Mouse (Mus musculus) forebrain, embryonic 10.5 days (tissue): Measurements from ENCODE around the gene Cyp2c70. TPM values are rescaled to one million over a fixed set of nuclear protein-coding genes. Genes with fewer than 3 reads are reported as not detected.
"Not testable (repeated sequence)": the region's sequence is repeated elsewhere in the genome, so short reads cannot be mapped to it uniquely, and the experiment has no call there.

Experiments used
- DNase-seq: peaks from one replicate; pipeline ENCODE4 v3.0.0-alpha.2; 2017; ENCODE audit warnings: low spot score; ENCODE audit errors: extremely low spot score
- H3K27ac ChIP-seq: fragments of 300-500 bp; sonication (generic); 2 replicates; pipeline ENCODE4 v1.5.1; 2016; ENCODE audit warnings: mild to moderate bottlenecking
- H3K27me3 ChIP-seq: fragments of 300-500 bp; sonication (generic); 2 replicates; pipeline ENCODE4 v1.6.1; 2016; ENCODE audit warnings: mild to moderate bottlenecking; ENCODE audit not compliant: poor library complexity, severe bottlenecking
- H3K36me3 ChIP-seq: fragments of 300-500 bp; sonication (generic); replicated peaks from 2 replicates; pipeline ENCODE4 v1.6.1; 2016; ENCODE audit warnings: mild to moderate bottlenecking, moderate library complexity
- H3K4me1 ChIP-seq: fragments of 300-500 bp; sonication (generic); 2 replicates; pipeline ENCODE4 v1.6.1; 2016
- H3K4me3 ChIP-seq: fragments of 300-500 bp; sonication (generic); 2 replicates; pipeline ENCODE4 v1.5.1; 2016; ENCODE audit warnings: mild to moderate bottlenecking, moderate library complexity
- H3K9me3 ChIP-seq: fragments of 300-500 bp; sonication (generic); 2 replicates; pipeline ENCODE4 v1.6.1; 2016; ENCODE audit warnings: mild to moderate bottlenecking, moderate library complexity
- WGBS: fragments of 180-500 bp; shearing (Covaris S2); methylation state at CpG from one replicate; pipeline ENCODE4 v1.1.7; 2016; 5-methylcytosine and 5-hydroxymethylcytosine counted together
- polyA plus RNA-seq: library from polyadenylated mRNA; unstranded; fragments of >200 nt; fragmentation: Nextera tagmentation; extraction: Ambion mirVana; gene quantifications from 2 replicates; pipeline ENCODE4 v1.2.1, GENCODE M21; 2016

Gene Cyp2c70
- polyA plus RNA-seq, 1 experiment from 2014 or later, result not detected

- H3K9me3 ChIP-seq, H3K27me3 ChIP-seq, H3K4me1 ChIP-seq, H3K27ac ChIP-seq, H3K4me3 ChIP-seq, DNase-seq, H3K36me3 ChIP-seq: not testable (repeated sequence)
- WGBS, result 89% methylated on average over 4 of the region's 4 CpGs
These were observed 18.7 kb downstream of the Cyp2c70 start for GRCm38 (mm10) chr19:40168391-40168790.

- not testable (repeated sequence) for H3K27me3 ChIP-seq, DNase-seq, H3K27ac ChIP-seq, H3K4me3 ChIP-seq, H3K36me3 ChIP-seq, H3K4me1 ChIP-seq, H3K9me3 ChIP-seq
- 23% methylated on average over 2 of the region's 2 CpGs for WGBS
These were observed 60.1 kb downstream of the Cyp2c70 start for GRCm38 (mm10) chr19:40126996-40127395.

- not testable (repeated sequence) for H3K4me3 ChIP-seq, H3K36me3 ChIP-seq, H3K9me3 ChIP-seq, H3K27ac ChIP-seq, H3K4me1 ChIP-seq, DNase-seq, H3K27me3 ChIP-seq
- 85% methylated on average over 3 of the region's 3 CpGs for WGBS
These were observed 62.0 kb downstream of the Cyp2c70 start for GRCm38 (mm10) chr19:40125165-40125564.

- not testable (repeated sequence) for H3K4me3 ChIP-seq, DNase-seq
These were observed 67.5 kb downstream of the Cyp2c70 start for GRCm38 (mm10) chr19:40119624-40120023.

More at GRCm38 (mm10) chr19:40119624-40120023, 67.5 kb downstream of the Cyp2c70 start:
- not testable (repeated sequence) for H3K27me3 ChIP-seq, H3K27ac ChIP-seq, H3K4me1 ChIP-seq, H3K9me3 ChIP-seq, H3K36me3 ChIP-seq
- WGBS, result 86% methylated on average over 13 of the region's 13 CpGs

Other genes starting within 250 kb of the Cyp2c70 start
- gene Cyp2c37, start 194.9 kb downstream of the Cyp2c70 start, polyA plus RNA-seq, result not detected in 2 replicates
- gene Cyp2c54, start 113.5 kb downstream of the Cyp2c70 start, polyA plus RNA-seq, result not detected in 2 replicates
- gene Cyp2c50, start 97.6 kb downstream of the Cyp2c70 start, polyA plus RNA-seq, result not detected in 2 replicates
- gene Pdlim1, start 84.5 kb upstream of the Cyp2c70 start, polyA plus RNA-seq, result 96.1 and 108 TPM in 2 replicates